Mouse (Mus musculus) kidney, postnatal 10 days (tissue): ENCODE data around the gene Myl4.
A peak's percentile ranks its signal among the peaks of the same experiment; 100 is the strongest.

Experiments
- DNase-seq: peaks from one replicate; pipeline ENCODE4 v3.0.0; 2021; ENCODE audit warnings: mixed read lengths

Gene Myl4

GRCm38 (mm10) chr11:104638906-104639305 is 88.4 kb downstream of the Myl4 start:
- DNase-seq, result no peak

DNA sequence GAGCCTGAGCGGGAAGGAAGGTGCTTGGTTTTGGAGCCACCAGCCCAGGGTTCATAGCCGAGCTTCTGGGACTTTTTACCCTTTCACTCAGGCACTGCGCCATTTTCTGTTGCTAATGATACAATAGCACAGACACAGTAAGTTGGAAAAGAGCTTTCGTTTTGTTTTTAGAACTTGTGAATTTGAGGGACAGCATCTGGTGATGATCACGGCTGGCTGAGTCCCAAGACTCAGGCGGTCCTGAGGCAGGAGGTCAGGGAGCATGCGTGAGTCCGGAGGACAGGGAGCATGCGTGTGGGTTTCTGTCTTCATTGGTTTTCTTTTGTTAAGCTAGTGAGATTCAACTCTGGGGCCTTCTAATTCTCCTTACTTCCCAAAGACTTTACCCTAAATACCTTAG is 89.2 kb downstream of the Myl4 start:
- DNase-seq, result peak; percentile 28

GRCm38 (mm10) chr11:104640894-104641293 is 90.4 kb downstream of the Myl4 start:
- no peak for DNase-seq

GRCm38 (mm10) chr11:104643236-104643635 is 92.8 kb downstream of the Myl4 start:
- no peak for DNase-seq
